Mouse (Mus musculus) MEL (cell line): Measurements from ENCODE around the gene Madd. TPM values are rescaled to one million over a fixed set of nuclear protein-coding genes. Genes with fewer than 3 reads are reported as not detected.

Experiments used
- DNase-seq: peaks from one replicate; pipeline ENCODE4 v3.0.0; 2011; ENCODE audit warnings: low read depth, low spot score
- H3K27ac ChIP-seq: 2 replicates; pipeline ENCODE4 v1.5.1; 2012; ENCODE audit warnings: low read depth, mild to moderate bottlenecking, control low read depth, low read length, moderate library complexity; ENCODE audit not compliant: control insufficient read depth
- H3K27me3 ChIP-seq, 2 experiments: fragments of 150-350 bp in 1 of 2; sonication (generic) in 1 of 2; 2 replicates each; pipeline ENCODE4 v1.6.1; 2012; ENCODE audit warnings: low read length in 2 of 2, mild to moderate bottlenecking in 2 of 2, improper control_type of control experiment in 1 of 2, moderate library complexity in 1 of 2; ENCODE audit not compliant: insufficient read depth in 2 of 2, control insufficient read depth in 1 of 2
- H3K36me3 ChIP-seq, 2 experiments: 2 replicates each; pipeline ENCODE4 v1.6.1; 2012 to 2014; ENCODE audit warnings: low read length in 2 of 2, improper control_type of control experiment in 1 of 2, inconsistent platforms in 1 of 2, mild to moderate bottlenecking in 1 of 2; ENCODE audit not compliant: insufficient read depth in 2 of 2, control insufficient read depth in 1 of 2
- H3K4me1 ChIP-seq, 2 experiments: fragments of 150-350 bp in 1 of 2; sonication (generic) in 1 of 2; 2 replicates each; pipeline ENCODE4 v1.6.1; 2012; ENCODE audit warnings: low read length in 2 of 2, improper control_type of control experiment in 1 of 2, mild to moderate bottlenecking in 1 of 2; ENCODE audit not compliant: insufficient read depth in 2 of 2, control insufficient read depth in 1 of 2
- H3K4me3 ChIP-seq, 2 experiments: fragments of 150-350 bp in 1 of 2; sonication (generic) in 1 of 2; 2 replicates each; pipeline ENCODE4 v1.5.1; 2012; ENCODE audit warnings: low read depth in 2 of 2, low read length in 2 of 2, mild to moderate bottlenecking in 2 of 2, moderate library complexity in 2 of 2, control low read depth in 1 of 2, improper control_type of control experiment in 1 of 2; ENCODE audit not compliant: control insufficient read depth in 1 of 2, insufficient read depth in 1 of 2
- H3K79me2 ChIP-seq: 2 replicates; pipeline ENCODE4 v1.6.1; 2012; ENCODE audit warnings: mild to moderate bottlenecking, low read length, moderate library complexity; ENCODE audit not compliant: control insufficient read depth, poor library complexity, insufficient read depth
- H3K9ac ChIP-seq: 2 replicates; pipeline ENCODE4 v1.6.1; 2012; ENCODE audit warnings: low read depth, mild to moderate bottlenecking, control low read depth, low read length, moderate library complexity; ENCODE audit not compliant: control insufficient read depth, poor library complexity, severe bottlenecking
- H3K9me3 ChIP-seq: fragments of 150-350 bp; sonication (generic); replicated peaks from 2 replicates; pipeline ENCODE4 v1.6.1; 2012; ENCODE audit warnings: mild to moderate bottlenecking, low read length, improper control_type of control experiment, moderate library complexity; ENCODE audit not compliant: insufficient read depth
- CHD1 ChIP-seq: IDR thresholded peaks from 2 replicates; pipeline ENCODE4 v1.6.1; 2012; ENCODE audit warnings: low read depth, mild to moderate bottlenecking, inconsistent platforms, low read length, improper control_type of control experiment
- CHD2 ChIP-seq: IDR thresholded peaks from 2 replicates; pipeline ENCODE4 v1.6.1; 2011; ENCODE audit warnings: low read length, improper control_type of control experiment
- CTCF ChIP-seq, 3 experiments: IDR thresholded peaks in 2 of 3; conservative IDR thresholded peaks in 1 of 3; 2 replicates each; pipeline ENCODE4 v1.5.1; 2011 to 2012; ENCODE audit warnings: low read length in 3 of 3, low read depth in 2 of 3, mild to moderate bottlenecking in 2 of 3, improper control_type of control experiment in 1 of 3, inconsistent platforms in 1 of 3, mixed read lengths in 1 of 3, moderate library complexity in 1 of 3; ENCODE audit not compliant: control insufficient read depth in 1 of 3, insufficient read depth in 1 of 3, poor library complexity in 1 of 3, severe bottlenecking in 1 of 3
- E2F4 ChIP-seq: IDR thresholded peaks from 2 replicates; pipeline ENCODE4 v1.6.1; 2011; ENCODE audit warnings: low read depth, low read length, improper control_type of control experiment, borderline replicate concordance
- ELF1 ChIP-seq: IDR thresholded peaks from 2 replicates; pipeline ENCODE4 v1.6.1; 2014; ENCODE audit warnings: low read depth, mild to moderate bottlenecking, inconsistent platforms, low read length, improper control_type of control experiment, moderate library complexity
- EP300 ChIP-seq, 2 experiments: IDR thresholded peaks; 2 replicates each; pipeline ENCODE4 v1.6.1; 2011; ENCODE audit warnings: improper control_type of control experiment in 2 of 2, low read length in 2 of 2, low read depth in 1 of 2, mild to moderate bottlenecking in 1 of 2
- GATA1 ChIP-seq: IDR thresholded peaks from 2 replicates; pipeline ENCODE4 v1.6.1; 2011; ENCODE audit warnings: low read depth, low read length, improper control_type of control experiment
- HCFC1 ChIP-seq: IDR thresholded peaks from 2 replicates; pipeline ENCODE4 v1.6.1; 2012; ENCODE audit warnings: low read depth, mild to moderate bottlenecking, inconsistent platforms, low read length, improper control_type of control experiment, moderate library complexity
- JUND ChIP-seq: IDR thresholded peaks from 2 replicates; pipeline ENCODE4 v1.6.1; 2011; ENCODE audit warnings: low read depth, mild to moderate bottlenecking, improper control_type of control experiment, low read length
- KAT2A ChIP-seq: conservative IDR thresholded peaks from 2 replicates; pipeline ENCODE4 v1.6.1; 2012; ENCODE audit warnings: low read depth, low read length, improper control_type of control experiment, inconsistent platforms
- MAZ ChIP-seq: IDR thresholded peaks from 2 replicates; pipeline ENCODE4 v1.6.1; 2012; ENCODE audit warnings: low read depth, mild to moderate bottlenecking, inconsistent platforms, low read length, improper control_type of control experiment
- MEF2A ChIP-seq: IDR thresholded peaks from 2 replicates; pipeline ENCODE4 v1.6.1; 2014; ENCODE audit warnings: low read depth, mild to moderate bottlenecking, inconsistent platforms, low read length, improper control_type of control experiment; ENCODE audit not compliant: poor library complexity, insufficient replicate concordance, severe bottlenecking; ENCODE audit errors: extremely low read depth
- MXI1 ChIP-seq: IDR thresholded peaks from 2 replicates; pipeline ENCODE4 v1.6.1; 2011; ENCODE audit warnings: mild to moderate bottlenecking, low read depth, low read length, improper control_type of control experiment
- MYC ChIP-seq: IDR thresholded peaks from 2 replicates; pipeline ENCODE4 v1.6.1; 2011; ENCODE audit warnings: low read depth, mild to moderate bottlenecking, low read length, improper control_type of control experiment, moderate library complexity
- NELFE ChIP-seq: IDR thresholded peaks from 2 replicates; pipeline ENCODE4 v1.6.1; 2011; ENCODE audit warnings: low read depth, low read length, improper control_type of control experiment
- POLR2AphosphoS2 ChIP-seq: IDR thresholded peaks from 2 replicates; pipeline ENCODE4 v1.6.1; 2011; ENCODE audit warnings: low read length, improper control_type of control experiment
- RAD21 ChIP-seq: IDR thresholded peaks from 2 replicates; pipeline ENCODE4 v1.6.1; 2011; ENCODE audit warnings: mild to moderate bottlenecking, low read depth, low read length, improper control_type of control experiment
- SIN3A ChIP-seq: IDR thresholded peaks from 2 replicates; pipeline ENCODE4 v1.6.1; 2012; ENCODE audit warnings: low read length, improper control_type of control experiment, inconsistent platforms
- SMC3 ChIP-seq: IDR thresholded peaks from 2 replicates; pipeline ENCODE4 v1.6.1; 2011; ENCODE audit warnings: low read depth, low read length, improper control_type of control experiment
- TAL1 ChIP-seq: IDR thresholded peaks from 2 replicates; pipeline ENCODE4 v1.6.1; 2012; ENCODE audit warnings: mild to moderate bottlenecking, inconsistent platforms, low read length, moderate library complexity, mixed read lengths
- TBP ChIP-seq: IDR thresholded peaks from 2 replicates; pipeline ENCODE4 v1.8.0; 2011; ENCODE audit warnings: low read depth, low read length, improper control_type of control experiment
- UBTF ChIP-seq: IDR thresholded peaks from 2 replicates; pipeline ENCODE4 v1.6.1; 2012; ENCODE audit warnings: low read depth, mild to moderate bottlenecking, inconsistent platforms, low read length, improper control_type of control experiment, moderate library complexity, borderline replicate concordance; ENCODE audit not compliant: insufficient read depth
- USF1 ChIP-seq: IDR thresholded peaks from 2 replicates; pipeline ENCODE4 v1.6.1; 2014; ENCODE audit warnings: low read depth, mild to moderate bottlenecking, inconsistent platforms, low read length, improper control_type of control experiment, moderate library complexity
- USF2 ChIP-seq, 2 experiments: IDR thresholded peaks; 2 replicates each; pipeline ENCODE4 v1.6.1; 2011 to 2012; ENCODE audit warnings: improper control_type of control experiment in 2 of 2, low read length in 2 of 2, borderline replicate concordance in 1 of 2, inconsistent platforms in 1 of 2, low read depth in 1 of 2, mild to moderate bottlenecking in 1 of 2; ENCODE audit not compliant: insufficient read depth in 1 of 2
- ZKSCAN1 ChIP-seq: IDR thresholded peaks from 2 replicates; pipeline ENCODE4 v1.6.1; 2012; ENCODE audit warnings: low read depth, mild to moderate bottlenecking, inconsistent platforms, low read length, improper control_type of control experiment, moderate library complexity
- ZMIZ1 ChIP-seq: IDR thresholded peaks from 2 replicates; pipeline ENCODE4 v1.6.1; 2012; ENCODE audit warnings: low read depth, mild to moderate bottlenecking, inconsistent platforms, low read length, improper control_type of control experiment, moderate library complexity
- polyA plus RNA-seq, 2 experiments: library from polyadenylated mRNA; stranded (reverse) in 1 of 2; unstranded in 1 of 2; fragments of >175 nt in 1 of 2; fragments of >200 nt in 1 of 2; gene quantifications; 2 replicates each; pipeline versions ENCODE4 v1.2.1 to v1.2.4; 2012; ENCODE audit warnings: low replicate concordance in 2 of 2, low read depth in 1 of 2; ENCODE audit not compliant: insufficient read length in 2 of 2, insufficient read depth in 1 of 2, missing spikeins in 1 of 2
- total RNA-seq: library from RNA; depleted of rRNA; stranded (reverse); fragments of 300-350 nt; gene quantifications from 2 replicates; pipeline ENCODE4 v1.2.3, GENCODE M21; 2012

The Madd gene
- total and polyA plus RNA-seq, 3 experiments, result 17.5 to 27.4 TPM; not detected in 1

DNA sequence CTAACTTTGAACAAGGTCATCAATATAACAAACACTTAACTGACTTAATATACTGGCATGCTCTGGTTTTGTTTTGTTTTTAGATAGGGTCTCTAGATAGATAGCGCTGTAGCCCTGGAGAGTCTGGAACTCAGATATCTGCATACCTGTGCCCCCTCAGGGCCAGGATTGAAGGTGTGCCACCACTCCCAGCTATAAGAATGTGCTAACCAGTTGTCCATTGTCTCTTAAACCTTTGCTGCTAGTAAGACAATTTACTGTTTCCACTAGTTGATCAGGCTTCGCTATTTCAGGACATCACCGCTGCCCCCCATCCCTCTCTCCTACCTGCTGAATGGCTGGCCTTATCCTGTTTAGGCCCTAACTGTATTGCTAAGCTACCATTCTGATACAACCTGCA, 36.9 kb upstream of the Madd start:
- Histone ChIP-seq H3K4me3 (no peak overlapping the region), H3K36me3 (no peaks in the 10 kb centered on the region), H3K9ac (no peak overlapping the region), H3K27ac (no peak overlapping the region), H3K79me2 (no peaks in the 10 kb centered on the region), H3K9me3 (no peaks in the 10 kb centered on the region), H3K4me1 (no peaks in the 10 kb centered on the region), H3K27me3 (no peaks in the 10 kb centered on the region)
- DNase-seq, result no peak
- TF ChIP-seq MXI1 (no peak), KAT2A (no peak), HCFC1 (no peak), GATA1 (no peak), SIN3A (no peak), RAD21 (no peak), MAZ (no peak), MEF2A (no peak)

DNA sequence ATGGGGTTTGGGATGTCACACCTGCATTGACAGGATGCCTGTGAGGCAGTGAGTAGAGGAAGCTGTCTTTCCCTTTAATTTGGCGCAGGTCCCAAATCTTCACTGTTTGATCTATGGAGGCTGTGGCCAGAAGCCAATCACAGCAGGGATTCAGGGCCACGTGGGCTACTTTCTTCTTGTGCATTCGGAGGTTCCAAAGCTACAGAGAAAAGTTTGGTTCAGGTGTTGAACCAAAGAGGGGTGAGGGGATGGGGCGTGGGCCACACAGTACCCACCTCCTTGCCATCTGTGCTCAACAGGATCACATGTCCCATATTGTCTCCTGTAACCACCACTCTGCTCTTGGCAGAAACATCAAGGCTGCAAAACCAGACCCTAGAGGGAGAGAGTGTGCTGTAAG, 33.4 kb upstream of the Madd start:
- Histone ChIP-seq H3K9me3 (no peaks in the 10 kb centered on the region), H3K79me2 (no peaks in the 10 kb centered on the region), H3K27me3 (no peaks in the 10 kb centered on the region), H3K4me1 (no peaks in the 10 kb centered on the region), H3K36me3 (peaks cover 0 to 1% of the 10 kb centered on the region in 2 experiments; a peak in 1 of 4 replicates), H3K27ac (no peak overlapping the region), H3K9ac (no peak overlapping the region), H3K4me3 (no peak overlapping the region)
- DNase-seq, result no peak
- TF ChIP-seq POLR2AphosphoS2 (no peak), USF1 (peak; percentile 59; the same call in 1 of the 2 replicates)

GRCm38 (mm10) chr2:91213311-91213710, 29.7 kb upstream of the Madd start:
- Histone ChIP-seq H3K27me3 (no peaks in the 10 kb centered on the region), H3K27ac (no peak overlapping the region), H3K79me2 (no peaks in the 10 kb centered on the region), H3K4me3 (no peak overlapping the region), H3K9me3 (no peaks in the 10 kb centered on the region), H3K9ac (no peak overlapping the region), H3K4me1 (no peaks in the 10 kb centered on the region), H3K36me3 (peaks cover 0 to 11% of the 10 kb centered on the region in 2 experiments; a peak in 2 of 4 replicates)
- DNase-seq, result peak; percentile 48
- TF ChIP-seq NELFE, result no peak
- no peak for TF ChIP-seq SIN3A
- peak; percentile 59 for TF ChIP-seq SMC3
- TF ChIP-seq ZMIZ1, result no peak
- TF ChIP-seq MYC, result no peak
- no peak for TF ChIP-seq USF2 (IDR thresholded peaks at IDR 0.05; ENCODE audit: borderline replicate concordance in 1 of 2, insufficient read depth in 1 of 2, low read depth in 1 of 2, low read length in 2 of 2)
- TF ChIP-seq TBP, result no peak
- no peak for TF ChIP-seq GATA1
- no peak for TF ChIP-seq ELF1
- TF ChIP-seq E2F4, result no peak
- no peak for TF ChIP-seq ZKSCAN1
- TF ChIP-seq MAZ, result no peak
- no peak for TF ChIP-seq EP300 (IDR thresholded peaks at IDR 0.05; ENCODE audit: low read depth in 1 of 2, low read length in 2 of 2)
- no peak for TF ChIP-seq JUND
- TF ChIP-seq UBTF, result no peak
- TF ChIP-seq CHD1, result no peak
- TF ChIP-seq HCFC1, result no peak
- TF ChIP-seq CTCF (IDR thresholded peaks at IDR 0.05 in 2 of 3, conservative IDR thresholded peaks at IDR 0.05 in 1 of 3; ENCODE audit: control insufficient read depth in 1 of 3, insufficient read depth in 1 of 3, low read depth in 2 of 3, low read length in 3 of 3, poor library complexity in 1 of 3, severe bottlenecking in 1 of 3), result peak in 1 of 3 experiments; percentile 60; a peak in 3 of 6 replicates
- no peak for TF ChIP-seq POLR2AphosphoS2
- no peak for TF ChIP-seq TAL1
- TF ChIP-seq CHD2, result no peak
